Mouse (Mus musculus) limb, embryonic 14.5 days (tissue): ENCODE data around the gene Tas1r1. TPM values are rescaled to one million over a fixed set of nuclear protein-coding genes. Genes with fewer than 3 reads are reported as not detected.

Source experiments
- ATAC-seq: fragments of 200-750 bp; cut with Nextera tagmentation; 2 replicates; pipeline ENCODE4 v1.8.0; 2017; ENCODE audit warnings: low read depth, moderate number of reproducible peaks, moderate TSS enrichment; ENCODE audit not compliant: low FRiP score
- DNase-seq: peaks from one replicate; pipeline ENCODE4 v3.0.0-alpha.2; 2015; ENCODE audit warnings: low spot score
- H3K27ac ChIP-seq: fragments of 300-500 bp; sonication (generic); replicated peaks from 2 replicates; pipeline ENCODE4 v1.5.1; 2014; ENCODE audit warnings: low read depth, mild to moderate bottlenecking, low read length, moderate library complexity, mixed read lengths
- H3K27me3 ChIP-seq: fragments of 300-500 bp; sonication (generic); 2 replicates; pipeline ENCODE4 v1.6.1; 2014; ENCODE audit warnings: low read length, mixed read lengths; ENCODE audit not compliant: control insufficient read depth, insufficient read depth
- H3K36me3 ChIP-seq: fragments of 300-500 bp; sonication (generic); 2 replicates; pipeline ENCODE4 v1.6.1; 2014; ENCODE audit warnings: mild to moderate bottlenecking, low read length, moderate library complexity, mixed read lengths; ENCODE audit not compliant: control insufficient read depth, insufficient read depth
- H3K4me1 ChIP-seq: fragments of 300-500 bp; sonication (generic); 2 replicates; pipeline ENCODE4 v1.6.1; 2014; ENCODE audit warnings: antibody characterized with exemption, low read length, mixed read lengths; ENCODE audit not compliant: control insufficient read depth, insufficient read depth
- H3K4me2 ChIP-seq: fragments of 300-500 bp; sonication (generic); replicated peaks from 2 replicates; pipeline ENCODE4 v1.6.1; 2014; ENCODE audit warnings: low read depth, mild to moderate bottlenecking, low read length, moderate library complexity; ENCODE audit not compliant: severe bottlenecking
- H3K4me3 ChIP-seq: fragments of 300-500 bp; sonication (generic); replicated peaks from 2 replicates; pipeline ENCODE4 v1.5.1; 2014; ENCODE audit warnings: low read length
- H3K9ac ChIP-seq: fragments of 300-500 bp; sonication (generic); 2 replicates; pipeline ENCODE4 v1.6.1; 2014; ENCODE audit warnings: mild to moderate bottlenecking, low read depth, low read length, moderate library complexity; ENCODE audit not compliant: severe bottlenecking
- H3K9me3 ChIP-seq: fragments of 300-500 bp; sonication (generic); 2 replicates; pipeline ENCODE4 v1.6.1; 2016; ENCODE audit warnings: low read length; ENCODE audit not compliant: control insufficient read depth
- POLR2A ChIP-seq: fragments of 200-500 bp; IDR thresholded peaks from 2 replicates; pipeline ENCODE4 v1.8.0; 2012; ENCODE audit warnings: inconsistent platforms, mild to moderate bottlenecking, moderate library complexity, borderline replicate concordance; ENCODE audit not compliant: insufficient read depth, insufficient read length; ENCODE audit errors: extremely low read depth
- WGBS: fragments of 180-500 bp; shearing (Covaris S2); extraction: QIAGEN DNeasy Blood & Tissue Kit; methylation state at CpG from one replicate; pipeline ENCODE4 v1.1.7; 2014; 5-methylcytosine and 5-hydroxymethylcytosine counted together
- polyA plus RNA-seq, 2 experiments: library from polyadenylated mRNA; depleted of rRNA in 1 of 2; stranded (reverse) in 1 of 2; unstranded in 1 of 2; fragments of >200 nt; fragmentation: Nextera tagmentation in 1 of 2; extraction: Ambion mirVana in 1 of 2; gene quantifications; 2 replicates each; pipeline versions ENCODE4 v1.2.1 to v1.2.3; 2012 to 2014

Gene Tas1r1
- polyA plus RNA-seq, 2 experiments: 1.0 to 1.3 TPM

DNA sequence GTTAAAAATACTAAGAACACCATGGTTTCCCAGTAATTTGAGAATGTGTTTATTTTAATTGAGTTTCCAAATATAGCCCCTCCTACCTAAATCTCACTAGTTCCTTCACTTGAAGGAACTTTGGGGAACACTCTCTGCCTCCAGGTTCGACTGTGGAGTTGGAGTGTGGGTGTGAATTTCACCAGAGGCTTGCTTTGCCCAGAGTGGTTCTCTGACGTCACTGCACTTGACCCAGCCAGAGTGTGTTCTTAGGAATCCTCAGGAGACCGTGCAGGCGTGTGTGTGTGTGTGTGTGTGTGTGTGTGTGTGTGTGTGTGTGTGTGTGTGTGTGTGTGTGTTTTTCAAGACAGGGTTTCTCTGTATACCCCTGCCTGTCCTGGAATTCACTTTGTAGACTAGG, 37.5 kb downstream of the Tas1r1 start:
- H3K4me1 ChIP-seq: peaks cover 10% of the 10 kb centered on the region; the same call in 1 of the 2 replicates
- ATAC-seq (no peak), DNase-seq (no peak)
- 34% methylated on average over 4 of the region's 4 CpGs for WGBS
- no peak overlapping the region for H3K4me3 ChIP-seq
- no peak for TF ChIP-seq POLR2A
- H3K36me3 ChIP-seq: no peaks in the 10 kb centered on the region
- no peak overlapping the region for H3K9ac ChIP-seq
- H3K27me3 ChIP-seq: no peaks in the 10 kb centered on the region
- H3K4me2 ChIP-seq: no peak overlapping the region
- H3K9me3 ChIP-seq: no peaks in the 10 kb centered on the region
- no peak overlapping the region for H3K27ac ChIP-seq

DNA sequence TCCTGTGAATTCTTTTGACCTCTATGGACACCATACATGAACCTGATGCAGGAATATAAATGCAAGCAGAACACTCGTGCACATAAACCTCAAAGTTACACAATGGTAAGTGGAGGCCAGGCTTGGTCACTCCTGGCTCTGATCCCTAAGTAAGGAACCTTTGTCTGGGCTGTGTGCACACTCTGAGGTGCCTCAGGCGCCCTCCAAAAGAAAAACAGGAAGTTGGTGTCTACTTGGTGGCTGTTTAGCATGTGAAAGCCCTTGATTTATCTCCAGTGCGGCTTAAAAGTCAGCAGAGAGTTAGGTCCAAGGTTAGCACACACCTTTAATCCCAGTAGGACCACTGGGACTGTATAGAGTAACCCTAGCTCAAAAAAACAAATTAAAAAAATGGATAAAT, 38.9 kb downstream of the Tas1r1 start:
- Histone ChIP-seq H3K9me3 (no peaks in the 10 kb centered on the region), H3K36me3 (no peaks in the 10 kb centered on the region), H3K4me2 (no peak overlapping the region), H3K4me3 (no peak overlapping the region), H3K27ac (no peak overlapping the region), H3K4me1 (peaks cover 10% of the 10 kb centered on the region; the same call in 1 of the 2 replicates), H3K27me3 (no peaks in the 10 kb centered on the region), H3K9ac (no peak overlapping the region)
- ATAC-seq (no peak), DNase-seq (no peak)
- TF ChIP-seq POLR2A: no peak
- WGBS: 66% methylated on average over 3 of the region's 3 CpGs

DNA sequence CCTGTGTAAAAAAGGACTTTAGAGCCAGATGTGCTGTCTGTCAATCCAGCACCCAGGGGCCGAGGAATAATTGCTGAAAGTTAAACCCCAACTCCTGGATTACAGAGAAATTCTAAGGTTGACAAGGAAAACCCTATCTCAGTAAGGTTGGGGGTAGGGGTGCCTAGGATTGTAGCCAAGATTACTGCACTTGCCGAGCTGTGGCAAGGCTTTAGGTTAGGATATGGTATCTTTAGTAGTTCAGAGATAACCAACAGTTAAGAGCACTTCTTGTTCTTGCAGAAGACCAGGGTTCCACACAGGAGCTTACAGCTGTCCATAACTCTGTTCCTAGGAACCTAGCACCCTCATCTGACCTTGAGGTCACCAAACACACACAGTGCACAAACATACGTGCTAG, 40.7 kb downstream of the Tas1r1 start:
- no peak overlapping the region for H3K9ac ChIP-seq

DNA sequence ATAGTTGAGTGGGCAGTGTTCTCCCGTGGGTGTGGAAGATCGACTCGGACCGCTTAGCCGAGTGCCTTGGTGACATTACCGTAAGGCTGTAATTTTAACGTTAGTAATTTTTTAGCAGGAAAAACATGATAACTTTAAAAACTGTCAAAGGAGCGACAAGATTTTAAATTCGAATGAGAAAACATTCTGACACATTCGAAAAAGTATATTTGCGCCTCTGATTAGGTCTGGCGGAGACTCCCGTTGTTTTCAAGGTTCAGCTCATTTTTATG, 41.5 kb downstream of the Tas1r1 start:
- peaks cover 20% of the 10 kb centered on the region for H3K36me3 ChIP-seq
- ATAC-seq (no peak), DNase-seq (no peak)
- no peak for TF ChIP-seq POLR2A
- WGBS: 4% methylated on average over 13 of the region's 13 CpGs
- no peaks in the 10 kb centered on the region for H3K27me3 ChIP-seq
- peak overlapping the region; percentile 86 for H3K27ac ChIP-seq
- H3K4me3 ChIP-seq: peak overlapping the region; percentile 99
- peak overlapping the region; percentile 77 for H3K9ac ChIP-seq
- no peaks in the 10 kb centered on the region for H3K9me3 ChIP-seq
- peaks cover 19% of the 10 kb centered on the region; the same call in 1 of the 2 replicates for H3K4me1 ChIP-seq
- peak overlapping the region; percentile 48 for H3K4me2 ChIP-seq

More for the DNA sequence above, 40.7 kb downstream of the Tas1r1 start:
- no peak overlapping the region for H3K27ac ChIP-seq
- peaks cover 11% of the 10 kb centered on the region; the same call in 1 of the 2 replicates for H3K36me3 ChIP-seq
- H3K4me2 ChIP-seq: peak overlapping the region; percentile 48
- no peaks in the 10 kb centered on the region for H3K27me3 ChIP-seq
- H3K4me3 ChIP-seq: peak overlapping the region; percentile 99
- 64% methylated on average over 3 of the region's 3 CpGs for WGBS
- ATAC-seq (no peak), DNase-seq (no peak)
- TF ChIP-seq POLR2A: no peak
- peaks cover 19% of the 10 kb centered on the region; the same call in 1 of the 2 replicates for H3K4me1 ChIP-seq
- H3K9me3 ChIP-seq: no peaks in the 10 kb centered on the region

DNA sequence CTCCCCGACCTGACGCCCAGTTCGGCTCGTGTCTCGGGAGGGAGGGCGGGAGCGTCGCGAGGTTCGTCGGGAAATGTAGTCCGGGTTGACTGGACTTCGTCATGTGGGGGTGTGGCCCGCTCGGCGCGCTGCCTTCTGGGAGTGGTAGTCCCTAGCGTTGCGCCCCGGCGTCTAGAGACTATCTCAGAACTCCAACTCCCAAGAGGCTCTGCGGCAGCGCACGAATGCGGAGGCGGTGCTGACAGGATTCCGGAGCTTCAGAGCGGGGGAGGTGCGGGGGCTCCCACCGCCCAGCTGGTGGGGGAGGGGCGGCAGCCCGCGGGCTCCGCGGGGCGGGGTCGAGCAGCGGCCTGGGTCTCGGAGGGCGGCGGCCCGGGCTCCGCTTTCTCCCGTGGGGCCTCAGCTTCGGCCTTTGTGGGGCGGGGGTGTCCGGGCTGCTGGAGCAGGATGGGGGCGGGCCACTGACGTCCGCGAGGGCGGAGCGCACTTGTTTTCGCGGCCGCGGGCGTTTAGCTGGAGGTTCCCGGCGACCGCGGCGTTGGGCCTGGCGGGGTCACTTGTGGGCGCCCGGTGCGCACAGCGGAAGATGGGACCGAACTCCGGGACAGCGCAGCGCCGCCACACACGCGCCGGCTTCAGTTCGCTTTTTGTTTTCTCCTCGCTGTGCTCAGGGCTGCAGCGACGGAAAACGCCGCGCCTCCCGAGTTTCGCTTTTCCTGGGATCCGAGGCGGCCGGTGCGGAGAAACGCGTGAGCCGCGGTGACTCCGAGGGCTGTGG, 42.0 kb downstream of the Tas1r1 start, which contains the start of gene Phf13:
Gene Phf13, minus strand, starts transcription at position 86 of the 778 bp plus-strand sequence.
- H3K9ac ChIP-seq: peak within 1 kb of the TSS; percentile 92
- TF ChIP-seq POLR2A: 0 out of 2 replicates have a peak, but pooled peaks have one; percentile 0
- peak within 1 kb of the TSS; percentile 86 for H3K27ac ChIP-seq
- no peaks in the 10 kb centered on the region for H3K9me3 ChIP-seq
- 4% methylated on average over 58 of the region's 94 CpGs for WGBS
- no peaks in the 10 kb centered on the region for H3K27me3 ChIP-seq
- DNase-seq (peak; percentile 100), ATAC-seq (peak; percentile 96)
- peaks cover 25% of the 10 kb centered on the region for H3K36me3 ChIP-seq
- peak within 1 kb of the TSS; percentile 71 for H3K4me2 ChIP-seq
- peaks cover 19% of the 10 kb centered on the region; the same call in 1 of the 2 replicates for H3K4me1 ChIP-seq
- H3K4me3 ChIP-seq: peak within 1 kb of the TSS; percentile 99
